Mouse (Mus musculus): Measurements from ENCODE around the gene Adamts3. TPM values are rescaled to one million over a fixed set of nuclear protein-coding genes. Genes with fewer than 3 reads are reported as not detected.
A peak's percentile ranks its signal among the peaks of the same experiment; 100 is the strongest.

Adamts3 gene
- polyA plus RNA-seq, 1 experiment from 2014 or later: 1.7 TPM

DNA sequence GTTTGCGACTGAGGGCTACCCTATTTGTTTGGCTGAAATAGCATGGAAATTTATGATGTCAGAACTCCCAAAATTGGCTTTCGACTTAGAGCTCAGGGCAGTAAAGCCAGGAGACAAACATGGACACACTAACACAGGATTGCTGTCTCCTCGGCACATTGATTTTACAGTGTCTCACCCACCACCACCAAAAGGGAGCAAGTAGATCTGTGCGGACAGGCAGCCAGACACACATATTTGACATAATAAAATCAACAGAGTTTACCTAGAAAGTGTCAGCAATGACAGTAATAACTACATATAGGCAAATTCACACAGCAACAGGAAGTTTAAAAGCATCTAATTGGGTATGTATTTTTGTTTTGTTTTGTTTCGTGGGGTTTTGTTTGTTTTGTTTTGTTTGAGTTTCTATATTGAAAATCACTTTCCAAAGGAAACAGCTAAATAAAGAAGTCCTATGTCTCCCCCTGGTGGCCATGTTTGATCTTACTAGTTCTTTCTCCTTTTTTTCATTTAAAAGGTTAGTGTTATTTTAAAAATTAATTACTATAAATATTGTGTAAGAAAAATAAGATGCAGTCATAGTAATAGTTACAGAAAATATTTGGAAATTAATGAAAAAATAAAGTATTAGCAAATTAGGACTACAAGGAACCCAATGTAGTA is 203.1 kb downstream of the Adamts3 start:
- WGBS: 45% methylated on average over 5 of the region's 5 CpGs
- no peak for ATAC-seq (replicated peaks; ENCODE audit: low FRiP score)
- no peak overlapping the region for H3K27ac ChIP-seq

DNA sequence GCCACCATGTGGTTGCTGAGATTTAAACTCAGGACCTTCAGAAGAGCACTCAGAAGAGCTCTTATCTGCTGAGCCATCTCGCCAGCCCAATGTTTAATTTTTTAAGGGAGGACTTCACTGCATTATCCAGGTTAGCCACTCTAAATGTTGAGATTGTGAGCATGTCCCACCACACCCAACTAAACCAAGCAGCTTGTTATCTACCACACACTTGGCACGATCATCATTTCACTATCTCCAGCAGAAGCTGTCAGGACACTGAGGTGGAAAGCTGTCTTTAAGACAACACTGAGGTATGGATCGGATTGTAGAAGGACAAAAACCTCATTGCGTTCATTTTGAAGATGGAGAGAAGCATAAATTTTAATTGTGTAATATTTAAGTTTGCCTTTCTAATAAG is 205.0 kb downstream of the Adamts3 start:
- Histone ChIP-seq H3K9ac (no peak overlapping the region), H3K27me3 (no peaks in the 10 kb centered on the region), H3K27ac (no peak overlapping the region), H3K4me2 (no peak overlapping the region), H3K4me3 (replicated peaks) (no peak overlapping the region), H3K9me3 (replicated peaks) (no peaks in the 10 kb centered on the region), H3K4me1 (no peaks in the 10 kb centered on the region), H3K36me3 (no peaks in the 10 kb centered on the region)
- ATAC-seq (replicated peaks; ENCODE audit: low FRiP score): no peak
- 92% methylated on average over 4 of the region's 4 CpGs for WGBS

More for the DNA sequence above, 203.1 kb downstream of the Adamts3 start:
- Histone ChIP-seq H3K9me3 (replicated peaks) (no peaks in the 10 kb centered on the region), H3K4me1 (no peaks in the 10 kb centered on the region), H3K4me3 (replicated peaks) (no peak overlapping the region), H3K36me3 (no peaks in the 10 kb centered on the region), H3K4me2 (0 out of 2 replicates have a peak overlapping the region, but pooled peaks have one; percentile 7), H3K27me3 (no peaks in the 10 kb centered on the region), H3K9ac (no peak overlapping the region)

DNA sequence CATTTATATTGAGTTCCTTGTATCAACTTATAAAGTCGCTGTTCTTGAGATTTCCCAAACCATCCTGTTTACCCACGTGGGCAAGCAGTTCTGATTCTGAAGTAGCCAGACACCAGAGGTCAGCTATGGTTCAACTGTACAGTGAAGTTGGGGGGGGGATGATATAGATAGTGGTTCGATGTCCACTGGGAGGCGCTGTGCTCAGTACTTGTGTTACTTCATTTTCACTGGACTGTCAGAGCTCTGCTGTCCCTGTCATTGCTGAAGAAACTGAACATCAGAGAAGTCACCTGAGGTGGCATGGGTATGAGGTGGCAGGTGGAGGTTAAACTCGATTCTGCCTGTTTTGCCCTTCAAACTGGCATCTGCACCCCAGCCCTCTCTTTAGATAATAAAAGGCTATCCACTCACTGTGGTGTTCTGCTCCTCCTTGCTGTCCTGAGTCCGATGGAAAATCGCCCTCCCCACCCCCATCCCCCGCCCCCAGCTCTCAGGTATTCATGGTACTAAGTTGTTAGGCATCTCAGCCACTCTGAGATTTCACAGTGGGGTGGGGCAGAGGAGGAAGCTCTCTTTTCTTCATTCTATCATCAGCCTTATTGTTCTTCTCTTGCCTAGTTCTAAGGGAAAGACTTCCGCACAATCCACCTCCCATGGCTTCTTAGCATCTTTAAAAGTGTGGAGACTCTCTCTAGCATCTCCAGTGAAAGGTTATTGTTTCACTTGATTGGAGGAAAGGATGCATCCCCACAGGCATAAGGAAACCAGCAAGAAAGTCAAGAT is 208.9 kb downstream of the Adamts3 start:
- 81% methylated on average over 9 of the region's 9 CpGs for whole genome bisulfite sequencing
- no peak overlapping the region for H3K4me3 ChIP-seq (replicated peaks)
- no peak overlapping the region for H3K27ac ChIP-seq
- ATAC-seq (replicated peaks; ENCODE audit: low FRiP score): no peak
- H3K9ac ChIP-seq: no peak overlapping the region
- no peaks in the 10 kb centered on the region for H3K27me3 ChIP-seq
- H3K4me1 ChIP-seq: no peaks in the 10 kb centered on the region
- no peaks in the 10 kb centered on the region for H3K9me3 ChIP-seq (replicated peaks)
- H3K36me3 ChIP-seq: no peaks in the 10 kb centered on the region
- H3K4me2 ChIP-seq: no peak overlapping the region

DNA sequence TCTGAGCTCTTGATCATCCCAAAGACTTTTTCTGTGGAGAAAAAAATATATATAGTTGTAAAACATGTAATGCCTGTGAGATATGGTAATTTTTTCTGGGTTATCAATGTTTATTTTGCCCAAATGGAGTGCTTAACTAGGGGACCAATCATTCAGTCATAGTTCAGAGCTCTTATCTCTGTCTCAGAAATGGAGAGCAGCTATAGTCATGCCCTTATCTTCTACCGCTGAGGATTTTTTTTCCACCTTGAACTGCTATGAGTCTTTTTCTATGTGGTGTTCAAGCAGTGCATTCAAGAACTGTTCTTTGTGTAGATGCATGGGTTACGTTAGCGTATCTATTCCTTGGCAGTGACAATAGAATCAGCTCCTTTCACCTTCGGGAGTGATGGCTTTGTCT is 210.2 kb downstream of the Adamts3 start:
- 91% methylated on average over 4 of the region's 4 CpGs for WGBS
- H3K27ac ChIP-seq: no peak overlapping the region
- no peak overlapping the region for H3K4me3 ChIP-seq (replicated peaks)
- no peak overlapping the region for H3K4me2 ChIP-seq
- H3K9me3 ChIP-seq (replicated peaks): no peaks in the 10 kb centered on the region
- no peaks in the 10 kb centered on the region for H3K4me1 ChIP-seq
- no peaks in the 10 kb centered on the region for H3K36me3 ChIP-seq
- H3K27me3 ChIP-seq: no peaks in the 10 kb centered on the region
- ATAC-seq (replicated peaks; ENCODE audit: low FRiP score): no peak
- H3K9ac ChIP-seq: no peak overlapping the region

DNA sequence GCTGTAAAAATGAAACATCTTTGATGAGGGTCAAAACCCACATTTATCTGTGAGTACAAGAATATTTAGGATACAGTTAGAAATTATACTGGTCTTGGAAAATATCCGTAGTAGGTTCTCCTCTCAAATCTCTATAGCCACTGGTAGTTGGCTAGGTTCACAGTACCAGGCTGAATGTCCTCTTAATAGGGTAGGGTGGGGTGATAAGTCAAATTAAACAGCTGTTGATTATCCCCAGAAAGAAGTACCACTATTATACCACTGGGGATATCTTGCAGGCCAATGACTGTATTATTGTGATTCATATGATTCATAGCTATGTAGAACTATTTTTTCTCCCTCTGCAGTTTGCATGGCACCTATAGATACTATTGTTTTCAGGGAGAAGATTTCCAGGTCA is 228.8 kb downstream of the Adamts3 start:
- H3K27ac ChIP-seq: no peak overlapping the region
- no peaks in the 10 kb centered on the region for H3K27me3 ChIP-seq
- H3K4me2 ChIP-seq: no peak overlapping the region
- 91% methylated on average over 1 of the region's 1 CpGs for WGBS
- ATAC-seq (replicated peaks; ENCODE audit: low FRiP score): no peak
- no peaks in the 10 kb centered on the region for H3K4me1 ChIP-seq
- no peak overlapping the region for H3K4me3 ChIP-seq (replicated peaks)
- no peak overlapping the region for H3K9ac ChIP-seq
- no peaks in the 10 kb centered on the region for H3K9me3 ChIP-seq (replicated peaks)
- H3K36me3 ChIP-seq: no peaks in the 10 kb centered on the region

DNA sequence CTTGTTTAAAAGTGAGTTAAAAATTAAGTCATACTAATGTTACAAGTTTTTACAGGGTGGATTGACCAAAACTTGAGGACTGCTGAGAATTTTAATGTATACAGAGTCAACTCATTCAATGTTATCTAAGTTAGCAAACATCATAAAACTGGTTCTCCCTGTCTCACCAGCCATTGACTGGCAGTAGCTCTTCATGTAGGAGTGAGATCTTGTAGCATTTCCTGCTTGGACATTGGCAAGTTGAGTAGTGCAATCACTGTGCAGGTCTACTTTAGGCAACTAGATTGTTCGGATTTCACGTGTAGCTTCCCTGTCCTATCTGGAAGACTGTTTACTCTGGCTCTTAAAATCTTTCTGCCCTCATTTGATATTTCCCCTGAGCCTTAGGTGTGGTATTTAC is 229.3 kb downstream of the Adamts3 start:
- no peaks in the 10 kb centered on the region for H3K27me3 ChIP-seq
- H3K36me3 ChIP-seq: no peaks in the 10 kb centered on the region
- ATAC-seq (replicated peaks; ENCODE audit: low FRiP score): no peak
- 79% methylated on average over 2 of the region's 2 CpGs for WGBS
- H3K9me3 ChIP-seq (replicated peaks): no peaks in the 10 kb centered on the region
- H3K4me2 ChIP-seq: no peak overlapping the region
- no peak overlapping the region for H3K9ac ChIP-seq
- H3K4me1 ChIP-seq: no peaks in the 10 kb centered on the region
- no peak overlapping the region for H3K4me3 ChIP-seq (replicated peaks)
- no peak overlapping the region for H3K27ac ChIP-seq

DNA sequence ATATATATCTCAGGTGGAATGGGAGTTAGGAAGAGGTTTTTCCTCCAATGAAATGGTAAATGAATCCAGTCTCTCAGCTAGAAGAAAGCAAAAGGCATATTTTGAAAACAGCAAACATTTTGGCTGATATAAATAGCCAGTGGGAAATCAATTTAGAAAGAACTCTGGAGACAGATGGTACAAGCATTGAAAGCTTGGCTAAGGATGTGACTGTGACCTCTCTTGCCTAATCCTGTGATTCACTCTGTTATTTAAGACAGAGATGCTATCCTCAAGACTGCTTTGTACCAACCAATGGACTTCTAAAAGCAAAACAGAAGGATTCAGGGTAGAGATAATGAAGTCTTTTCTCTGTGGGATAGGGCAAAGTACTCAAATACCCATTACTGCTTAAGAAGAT is 236.2 kb downstream of the Adamts3 start:
- Histone ChIP-seq H3K9ac (no peak overlapping the region), H3K27me3 (no peaks in the 10 kb centered on the region), H3K9me3 (replicated peaks) (no peaks in the 10 kb centered on the region), H3K27ac (no peak overlapping the region), H3K4me3 (replicated peaks) (no peak overlapping the region), H3K4me2 (no peak overlapping the region), H3K36me3 (no peaks in the 10 kb centered on the region), H3K4me1 (no peaks in the 10 kb centered on the region)
- ATAC-seq (replicated peaks; ENCODE audit: low FRiP score): no peak

DNA sequence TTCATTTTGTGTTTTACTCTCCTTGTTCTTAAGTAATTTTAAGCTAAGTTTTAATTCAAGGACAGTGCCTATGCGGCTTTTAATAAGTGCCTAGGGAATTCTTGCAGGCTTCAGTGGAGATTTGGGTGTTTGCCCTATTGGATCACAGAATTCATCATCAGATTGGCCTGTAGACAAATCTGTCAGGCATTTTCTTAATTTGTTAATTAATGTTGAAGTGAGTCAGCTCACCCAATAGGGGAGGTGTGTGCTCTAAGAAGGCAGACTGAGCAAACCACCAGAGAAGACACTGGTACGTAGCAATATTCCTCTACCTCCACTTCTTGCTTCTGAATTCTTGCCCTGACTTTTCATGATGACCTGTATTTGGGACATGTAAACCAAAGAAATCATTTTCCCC is 247.7 kb downstream of the Adamts3 start:
- no peak for ATAC-seq (replicated peaks; ENCODE audit: low FRiP score)
- Histone ChIP-seq H3K9me3 (replicated peaks) (no peaks in the 10 kb centered on the region), H3K27me3 (no peaks in the 10 kb centered on the region), H3K27ac (no peak overlapping the region), H3K4me3 (replicated peaks) (no peak overlapping the region), H3K36me3 (no peaks in the 10 kb centered on the region), H3K4me2 (no peak overlapping the region), H3K9ac (no peak overlapping the region), H3K4me1 (no peaks in the 10 kb centered on the region)
- 87% methylated on average over 2 of the region's 2 CpGs for WGBS

DNA sequence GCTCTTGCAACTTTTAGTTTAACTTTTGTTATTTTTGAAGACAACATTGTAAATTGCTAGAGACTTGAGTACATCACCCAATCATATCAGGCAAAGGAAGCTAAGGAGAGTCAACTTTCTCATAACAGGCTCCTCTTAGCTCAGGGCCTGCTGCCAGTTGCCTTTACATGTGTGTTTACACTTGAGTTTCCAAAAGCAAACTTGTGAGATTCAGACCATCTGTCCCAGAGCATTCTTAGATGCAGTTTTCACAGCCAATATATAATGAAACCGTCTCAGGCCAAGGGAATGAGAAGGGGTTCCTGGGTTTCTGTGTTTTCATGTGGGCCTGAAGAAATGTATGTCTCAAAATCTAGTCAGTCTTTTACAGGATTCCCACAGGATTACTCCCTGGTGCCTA is 251.5 kb downstream of the Adamts3 start:
- no peaks in the 10 kb centered on the region for H3K4me1 ChIP-seq
- no peaks in the 10 kb centered on the region for H3K9me3 ChIP-seq (replicated peaks)
- no peak overlapping the region for H3K27ac ChIP-seq
- 55% methylated on average over 1 of the region's 1 CpGs for WGBS
- H3K36me3 ChIP-seq: no peaks in the 10 kb centered on the region
- no peak for ATAC-seq (replicated peaks; ENCODE audit: low FRiP score)
- no peaks in the 10 kb centered on the region for H3K27me3 ChIP-seq
- H3K9ac ChIP-seq: no peak overlapping the region
- H3K4me3 ChIP-seq (replicated peaks): no peak overlapping the region
- no peak overlapping the region for H3K4me2 ChIP-seq
